Comparison of ENCODE assay signal across 13 mouse cellular contexts in genomic region chr5:31713841-31714264, GRCm38 (mm10). TPM values are rescaled to one million over a fixed set of nuclear protein-coding genes. Genes with fewer than 3 reads are reported as not detected.
A peak's percentile ranks its signal among the peaks of the same experiment; 100 is the strongest.
DNase-seq lines count a peak whose midpoint lies in the region; ATAC-seq and TF ChIP-seq lines count a peak whose summit lies in the region.
"Had no signal": no experiment of that assay in that cellular context is flagged by ENCODE, and none has a peak within 500 bp of the region (broad histone marks: within the 10 kb centered on the region; RNA-seq: fewer than 3 reads in every experiment).

No protein-coding gene starts in this region.

- H3K9me3 ChIP-seq in liver, embryonic 11.5 days (ENCODE audit: control insufficient read depth, low read length), result no peaks in the 10 kb centered on the region
- H3K9me3 ChIP-seq in liver, embryonic 12.5 days (replicated peaks), result no peaks in the 10 kb centered on the region
- H3K9me3 ChIP-seq in liver, postnatal 0 days (ENCODE audit: low read length), result no peaks in the 10 kb centered on the region
- no peaks in the 10 kb centered on the region for H3K9me3 ChIP-seq in stomach, embryonic 15.5 days
- H3K9me3 ChIP-seq: hindbrain, embryonic 12.5 days had no signal

- H3K4me3 ChIP-seq in liver, embryonic 11.5 days (ENCODE audit: low read depth, low read length), result no peak overlapping the region
- H3K4me3 ChIP-seq in liver, embryonic 12.5 days, result no peak overlapping the region
- no peak overlapping the region for H3K4me3 ChIP-seq in liver, postnatal 0 days (ENCODE audit: low read depth, low read length)
- H3K4me3 ChIP-seq in stomach, embryonic 15.5 days (replicated peaks), result no peak overlapping the region
- H3K4me3 ChIP-seq: hindbrain, embryonic 12.5 days had no signal

- H3K27ac ChIP-seq in liver, embryonic 11.5 days (ENCODE audit: low read depth, low read length), result peak overlapping the region; percentile 16; the same call in 1 of the 2 replicates
- no peak overlapping the region; the same call in 1 of the 2 replicates for H3K27ac ChIP-seq in liver, embryonic 12.5 days
- 0 out of 2 replicates have a peak overlapping the region, but pooled peaks have one; percentile 29 for H3K27ac ChIP-seq in liver, postnatal 0 days (ENCODE audit: low read depth)
- peak overlapping the region; percentile 97 for H3K27ac ChIP-seq in stomach, embryonic 15.5 days
- H3K27ac ChIP-seq: hindbrain, embryonic 12.5 days had no signal

- intact Hi-C loops in gastrocnemius, postnatal 14 days (cut with DNase I; ENCODE audit: low total_unique reads), result no loop called here

- TF ChIP-seq EP300 in liver, postnatal 0 days (IDR thresholded peaks at IDR 0.05; ENCODE audit: low read depth), result no peak

- no peaks in the 10 kb centered on the region for H3K27me3 ChIP-seq in liver, embryonic 11.5 days (replicated peaks; ENCODE audit: control insufficient read depth, insufficient read depth, low read length)
- H3K27me3 ChIP-seq in liver, embryonic 12.5 days (replicated peaks), result no peaks in the 10 kb centered on the region
- H3K27me3 ChIP-seq in liver, postnatal 0 days (ENCODE audit: insufficient read depth, low read length), result no peaks in the 10 kb centered on the region
- H3K27me3 ChIP-seq in stomach, embryonic 15.5 days (replicated peaks), result no peaks in the 10 kb centered on the region
- H3K27me3 ChIP-seq: hindbrain, embryonic 12.5 days had no signal

- no peak for DNase-seq in liver, embryonic 11.5 days (ENCODE audit: low spot score)
- no peak for DNase-seq in liver, postnatal 0 days
- no peak for DNase-seq in cerebellum, adult 9-11 months
- no peak for DNase-seq in adrenal gland, adult (ENCODE audit: inconsistent age in 2 of 2, low spot score in 1 of 2)
- DNase-seq in gastrocnemius, postnatal 14 days, result no peak
- DNase-seq: cerebellum, adult 9-10 months; spleen, adult 18-20 months had no signal

- peaks cover 12% of the 10 kb centered on the region for H3K4me1 ChIP-seq in liver, embryonic 11.5 days (replicated peaks; ENCODE audit: control insufficient read depth, insufficient read depth, low read length)
- H3K4me1 ChIP-seq in liver, embryonic 12.5 days, result peaks cover 22% of the 10 kb centered on the region
- peaks cover 17% of the 10 kb centered on the region for H3K4me1 ChIP-seq in liver, postnatal 0 days (ENCODE audit: insufficient read depth)
- peaks cover 2% of the 10 kb centered on the region; the same call in 1 of the 2 replicates for H3K4me1 ChIP-seq in stomach, embryonic 15.5 days
- H3K4me1 ChIP-seq: hindbrain, embryonic 12.5 days had no signal

- H3K4me2 ChIP-seq in liver, embryonic 11.5 days, result no peak overlapping the region
- no peak overlapping the region for H3K4me2 ChIP-seq in liver, embryonic 12.5 days
- no peak overlapping the region for H3K4me2 ChIP-seq in liver, postnatal 0 days (ENCODE audit: low read depth, low read length)
- no peak overlapping the region for H3K4me2 ChIP-seq in stomach, embryonic 15.5 days
- H3K4me2 ChIP-seq: hindbrain, embryonic 12.5 days had no signal

- ATAC-seq in liver, embryonic 11.5 days (replicated peaks; ENCODE audit: low FRiP score), result no peak; the same call in 1 of the 2 replicates
- ATAC-seq in liver, embryonic 12.5 days, result no peak
- peak; percentile 33 for ATAC-seq in granulocyte monocyte progenitor cell, adult 5-6 weeks (replicated peaks; ENCODE audit: poor library complexity, severe bottlenecking)
- no peak for ATAC-seq in liver, postnatal 0 days
- ATAC-seq in stomach, embryonic 15.5 days (ENCODE audit: insufficient read depth, low FRiP score, low read depth), result peak; percentile 37; the same call in 1 of the 2 replicates
- ATAC-seq: forebrain, embryonic 16.5 days; midbrain, embryonic 16.5 days had no signal

- peak overlapping the region; percentile 12; the same call in 1 of the 2 replicates for H3K9ac ChIP-seq in liver, embryonic 11.5 days (ENCODE audit: low read depth, low read length)
- no peak overlapping the region for H3K9ac ChIP-seq in liver, embryonic 12.5 days
- H3K9ac ChIP-seq in liver, postnatal 0 days (replicated peaks), result no peak overlapping the region
- H3K9ac ChIP-seq in stomach, embryonic 15.5 days, result no peak overlapping the region
- H3K9ac ChIP-seq: hindbrain, embryonic 12.5 days had no signal

- 62% methylated on average over 5 of the region's 5 CpGs for WGBS in liver, embryonic 11.5 days
- WGBS in liver, embryonic 12.5 days (ENCODE audit: insufficient replicate concordance), result 48% methylated on average over 5 of the region's 5 CpGs
- WGBS in liver, postnatal 0 days (ENCODE audit: insufficient replicate concordance), result 35% methylated on average over 5 of the region's 5 CpGs
- WGBS in stomach, embryonic 15.5 days, result 50% methylated on average over 5 of the region's 5 CpGs

- H3K36me3 ChIP-seq in liver, embryonic 11.5 days (ENCODE audit: control insufficient read depth, insufficient read depth, low read length), result no peaks in the 10 kb centered on the region
- H3K36me3 ChIP-seq in liver, embryonic 12.5 days, result peaks cover 11% of the 10 kb centered on the region
- H3K36me3 ChIP-seq in liver, postnatal 0 days (replicated peaks; ENCODE audit: insufficient read depth, low read length), result no peaks in the 10 kb centered on the region
- H3K36me3 ChIP-seq in stomach, embryonic 15.5 days, result no peaks in the 10 kb centered on the region
- H3K36me3 ChIP-seq: hindbrain, embryonic 12.5 days had no signal

- TF ChIP-seq CTCF in liver, postnatal 0 days (IDR thresholded peaks at IDR 0.05; ENCODE audit: low read depth), result no peak

RNA-seq across cellular contexts. Expression of gene Babam2, which starts 16.4 kb away (rescaled TPM):
- polyA plus RNA-seq in liver, embryonic 11.5 days (2014; fragmentation: Nextera tagmentation; extraction: Ambion mirVana), result 46.2 and 47.4 TPM in 2 replicates
- 41.3 and 41.7 TPM in 2 replicates for polyA plus RNA-seq in liver, embryonic 12.5 days (2016; fragmentation: Nextera tagmentation; extraction: Ambion mirVana)
- 81.3 and 123 TPM in 2 replicates for total RNA-seq in granulocyte monocyte progenitor cell, adult 5-6 weeks (2014; fragmentation: Nextera tagmentation)
- 47.7 and 63.9 TPM in 2 replicates for total RNA-seq in granulocyte monocyte progenitor cell, adult 5-6 weeks (2017)
- 22.1 and 25.2 TPM in 2 replicates for polyA plus RNA-seq in liver, postnatal 0 days (2015; fragmentation: Nextera tagmentation; extraction: Ambion mirVana)
- 58.2 and 66.8 TPM in 2 replicates for polyA plus RNA-seq in stomach, embryonic 15.5 days (2015; fragmentation: Nextera tagmentation; extraction: Ambion mirVana)
- total RNA-seq in gastrocnemius, postnatal 14 days (2021), result 10 to 100 TPM; 34.7 to 35.7 TPM

RNA-seq across cellular contexts. Expression of gene Rbks, which starts 16.4 kb away (rescaled TPM):
- 24.6 and 24.8 TPM in 2 replicates for polyA plus RNA-seq in liver, embryonic 11.5 days (2014; fragmentation: Nextera tagmentation; extraction: Ambion mirVana)
- 20.7 and 20.8 TPM in 2 replicates for polyA plus RNA-seq in liver, embryonic 12.5 days (2016; fragmentation: Nextera tagmentation; extraction: Ambion mirVana)
- 22.9 and 33.9 TPM in 2 replicates for total RNA-seq in granulocyte monocyte progenitor cell, adult 5-6 weeks (2014; fragmentation: Nextera tagmentation)
- total RNA-seq in granulocyte monocyte progenitor cell, adult 5-6 weeks (2017), result 22.4 and 28.9 TPM in 2 replicates
- polyA plus RNA-seq in liver, postnatal 0 days (2015; fragmentation: Nextera tagmentation; extraction: Ambion mirVana), result 23.4 and 24.1 TPM in 2 replicates
- 8.0 TPM in 2 replicates for polyA plus RNA-seq in stomach, embryonic 15.5 days (2015; fragmentation: Nextera tagmentation; extraction: Ambion mirVana)
- total RNA-seq in gastrocnemius, postnatal 14 days (2021), result 1 to 10 TPM; 2.1 to 3.3 TPM

Comparison
In these comparisons a context has a peak if more than half of its experiments do, and no peak if none do; other contexts are left out.
1. ATAC-seq: peak in granulocyte monocyte progenitor cell, adult 5-6 weeks (single experiment) and stomach, embryonic 15.5 days (single experiment); none in liver, embryonic 11.5 days (single experiment), liver, embryonic 12.5 days (single experiment) and liver, postnatal 0 days (single experiment).